Mouse (Mus musculus): Measurements from ENCODE around the gene Gm17655. TPM values are rescaled to one million over a fixed set of nuclear protein-coding genes. Genes with fewer than 3 reads are reported as not detected.

Gene Gm17655
- polyA plus RNA-seq, 1 experiment from 2014 or later, result 1.6 TPM

GRCm38 (mm10) chr5:110101716-110102347, 29.5 kb upstream of the Gm17655 start:
- no peak overlapping the region for H3K27ac ChIP-seq (replicated peaks)
- peak; percentile 51 for DNase-seq (ENCODE audit: low spot score)
- peaks cover 7% of the 10 kb centered on the region for H3K4me1 ChIP-seq (replicated peaks; ENCODE audit: control insufficient read depth, insufficient read depth)
- peak overlapping the region; percentile 27 for H3K4me3 ChIP-seq (ENCODE audit: low read depth, low read length)
- no peak for TF ChIP-seq EP300 (optimal IDR thresholded peaks at IDR 0.05)
- TF ChIP-seq CTCF (IDR thresholded peaks at IDR 0.05; ENCODE audit: low read depth), result no peak
- WGBS, result 16% methylated on average over 33 of the region's 34 CpGs
- ATAC-seq (ENCODE audit: low FRiP score, low TSS enrichment), result peak; percentile 19; the same call in 1 of the 2 replicates
- H3K36me3 ChIP-seq (ENCODE audit: control insufficient read depth, insufficient read depth, low read length), result peaks cover 30% of the 10 kb centered on the region
- no peaks in the 10 kb centered on the region for H3K27me3 ChIP-seq (ENCODE audit: control insufficient read depth, insufficient read depth, low read length)
- H3K9me3 ChIP-seq (ENCODE audit: control insufficient read depth, low read length), result 0 out of 2 replicates have a peak, but pooled peaks cover 4% of the 10 kb centered on the region
- H3K9ac ChIP-seq (ENCODE audit: low read length), result no peak overlapping the region; the same call in 1 of the 2 replicates
- H3K4me2 ChIP-seq (replicated peaks; ENCODE audit: low read depth), result peak overlapping the region; percentile 59

DNA sequence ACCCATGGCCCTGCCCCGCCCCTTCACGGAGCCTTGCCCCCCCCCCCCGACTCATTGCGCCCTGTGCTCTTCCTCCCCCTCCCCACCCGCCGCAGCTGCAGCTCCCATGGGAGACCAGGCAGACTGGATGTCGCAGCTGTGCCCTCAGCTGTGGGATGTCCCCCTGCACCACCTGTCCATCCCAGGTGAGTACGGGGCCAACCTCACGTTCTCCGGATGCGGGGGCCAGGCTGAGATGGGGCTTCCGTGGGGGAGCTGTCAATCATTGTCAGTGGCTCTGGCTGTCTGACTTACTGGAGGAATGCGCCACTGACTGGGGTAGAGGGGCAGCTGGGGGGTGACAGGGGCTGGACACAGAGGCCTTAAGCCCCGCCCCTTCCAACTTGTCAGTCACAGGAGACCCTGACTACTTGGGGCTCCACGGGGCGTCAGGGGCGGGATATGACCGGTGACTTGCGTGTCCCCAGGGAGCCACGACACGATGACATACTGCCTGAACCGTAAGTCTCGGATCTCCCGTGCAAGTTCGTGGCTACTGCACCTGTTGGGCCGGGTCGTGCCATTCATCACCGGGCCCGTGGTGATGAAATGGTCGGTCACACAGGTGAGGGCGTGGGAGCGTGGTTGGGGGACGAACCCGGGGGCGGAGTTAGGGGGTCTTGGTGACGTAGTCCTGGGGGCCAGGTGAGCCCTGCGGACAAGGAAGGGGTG, 28.8 kb upstream of the Gm17655 start:
- TF ChIP-seq CTCF (IDR thresholded peaks at IDR 0.05; ENCODE audit: low read depth), result no peak
- no peak for TF ChIP-seq EP300 (optimal IDR thresholded peaks at IDR 0.05)
- H3K4me2 ChIP-seq (replicated peaks; ENCODE audit: low read depth), result peak overlapping the region; percentile 59
- no peak overlapping the region for H3K27ac ChIP-seq (replicated peaks)
- H3K4me1 ChIP-seq (replicated peaks; ENCODE audit: control insufficient read depth, insufficient read depth), result peaks cover 7% of the 10 kb centered on the region
- no peaks in the 10 kb centered on the region for H3K27me3 ChIP-seq (ENCODE audit: control insufficient read depth, insufficient read depth, low read length)
- ATAC-seq (ENCODE audit: low FRiP score, low TSS enrichment) (peak; percentile 6; the same call in 1 of the 2 replicates), DNase-seq (ENCODE audit: low spot score) (peak; percentile 25)
- no peak overlapping the region; the same call in 1 of the 2 replicates for H3K9ac ChIP-seq (ENCODE audit: low read length)
- WGBS, result 2% methylated on average over 35 of the region's 37 CpGs
- 0 out of 2 replicates have a peak, but pooled peaks cover 4% of the 10 kb centered on the region for H3K9me3 ChIP-seq (ENCODE audit: control insufficient read depth, low read length)
- peaks cover 25% of the 10 kb centered on the region for H3K36me3 ChIP-seq (ENCODE audit: control insufficient read depth, insufficient read depth, low read length)
- H3K4me3 ChIP-seq (ENCODE audit: low read depth, low read length), result peak overlapping the region; percentile 27

- Histone ChIP-seq H3K27ac (replicated peaks) (peak within 1 kb of the TSS; percentile 45), H3K36me3 (ENCODE audit: control insufficient read depth, insufficient read depth, low read length) (peaks cover 20% of the 10 kb centered on the region), H3K4me1 (replicated peaks; ENCODE audit: control insufficient read depth, insufficient read depth) (peaks cover 7% of the 10 kb centered on the region), H3K27me3 (ENCODE audit: control insufficient read depth, insufficient read depth, low read length) (no peaks in the 10 kb centered on the region), H3K9me3 (ENCODE audit: control insufficient read depth, low read length) (0 out of 2 replicates have a peak, but pooled peaks cover 1% of the 10 kb centered on the region), H3K9ac (ENCODE audit: low read length) (no peak within 1 kb of the TSS), H3K4me3 (ENCODE audit: low read depth, low read length) (no peak within 1 kb of the TSS), H3K4me2 (replicated peaks; ENCODE audit: low read depth) (peak within 1 kb of the TSS; percentile 59)
- no peak for TF ChIP-seq EP300 (optimal IDR thresholded peaks at IDR 0.05)
- peak; percentile 53 for TF ChIP-seq CTCF (IDR thresholded peaks at IDR 0.05; ENCODE audit: low read depth)
- DNase-seq (ENCODE audit: low spot score) (peak; percentile 24), ATAC-seq (ENCODE audit: low FRiP score, low TSS enrichment) (no peak)
- 10% methylated on average over 25 of the region's 25 CpGs for WGBS
Observed at GRCm38 (mm10) chr5:110099656-110100580, 27.6 kb upstream of the Gm17655 start, which contains the start of gene Plcxd1. TSS of gene Plcxd1 (plus strand) at chr5:110099969.

GRCm38 (mm10) chr5:110098991-110099477, 26.7 kb upstream of the Gm17655 start:
- Histone ChIP-seq H3K27me3 (ENCODE audit: control insufficient read depth, insufficient read depth, low read length) (no peaks in the 10 kb centered on the region), H3K27ac (replicated peaks) (peak overlapping the region; percentile 45; the same call in 1 of the 2 replicates), H3K9ac (ENCODE audit: low read length) (no peak overlapping the region), H3K4me2 (replicated peaks; ENCODE audit: low read depth) (no peak overlapping the region), H3K4me3 (ENCODE audit: low read depth, low read length) (no peak overlapping the region), H3K4me1 (replicated peaks; ENCODE audit: control insufficient read depth, insufficient read depth) (peaks cover 7% of the 10 kb centered on the region), H3K9me3 (ENCODE audit: control insufficient read depth, low read length) (no peaks in the 10 kb centered on the region), H3K36me3 (ENCODE audit: control insufficient read depth, insufficient read depth, low read length) (peaks cover 12% of the 10 kb centered on the region)
- no peak for DNase-seq (ENCODE audit: low spot score)
- WGBS, result 41% methylated on average over 1 of the region's 1 CpGs
- no peak for ATAC-seq (ENCODE audit: low FRiP score, low TSS enrichment)
- TF ChIP-seq CTCF (IDR thresholded peaks at IDR 0.05; ENCODE audit: low read depth) (no peak), EP300 (optimal IDR thresholded peaks at IDR 0.05) (no peak)

GRCm38 (mm10) chr5:110094847-110095213, 22.5 kb upstream of the Gm17655 start:
- TF ChIP-seq EP300 (optimal IDR thresholded peaks at IDR 0.05) (no peak), CTCF (IDR thresholded peaks at IDR 0.05; ENCODE audit: low read depth) (no peak)
- Histone ChIP-seq H3K4me3 (ENCODE audit: low read depth, low read length) (peak overlapping the region; percentile 51), H3K9ac (ENCODE audit: low read length) (peak overlapping the region; percentile 47), H3K27me3 (ENCODE audit: control insufficient read depth, insufficient read depth, low read length) (no peaks in the 10 kb centered on the region), H3K9me3 (ENCODE audit: control insufficient read depth, low read length) (no peaks in the 10 kb centered on the region), H3K4me2 (replicated peaks; ENCODE audit: low read depth) (peak overlapping the region; percentile 80), H3K4me1 (replicated peaks; ENCODE audit: control insufficient read depth, insufficient read depth) (no peaks in the 10 kb centered on the region), H3K36me3 (ENCODE audit: control insufficient read depth, insufficient read depth, low read length) (no peaks in the 10 kb centered on the region), H3K27ac (replicated peaks) (peak overlapping the region; percentile 63; the same call in 1 of the 2 replicates)
- 1% methylated on average over 4 of the region's 4 CpGs for WGBS
- DNase-seq (ENCODE audit: low spot score) (peak; percentile 16), ATAC-seq (ENCODE audit: low FRiP score, low TSS enrichment) (no peak)

All from stomach, postnatal 0 days (tissue).